Mouse (Mus musculus) adrenal gland, adult 18-20 months (tissue): ENCODE results near the gene Gprc5d. TPM values are rescaled to one million over a fixed set of nuclear protein-coding genes. Genes with fewer than 3 reads are reported as not detected.

ENCODE experiments used
- DNase-seq, 2 experiments: peaks; one replicate each; pipeline ENCODE4 v3.0.0; 2021 to 2022; ENCODE audit warnings: low spot score in 2 of 2
- total RNA-seq, 2 experiments: library from RNA; stranded (reverse); gene quantifications; 1 replicate in 1 of 2; 2 replicates in 1 of 2; pipeline ENCODE4 v1.2.3; 2021

Gprc5d gene
- total RNA-seq, 2 experiments from 2014 or later, result not detected

GRCm38 (mm10) chr6:135136439-135137161, 18.5 kb upstream of the Gprc5d start:
- no peak for DNase-seq

- DNase-seq, result no peak
Measured at GRCm38 (mm10) chr6:135135735-135136134, 17.7 kb upstream of the Gprc5d start.

GRCm38 (mm10) chr6:135133486-135133885, 15.4 kb upstream of the Gprc5d start:
- no peak for DNase-seq

- no peak for DNase-seq
Measured at GRCm38 (mm10) chr6:135133086-135133485, 15.0 kb upstream of the Gprc5d start.

- no peak for DNase-seq
Measured at GRCm38 (mm10) chr6:135124755-135125380, 6.8 kb upstream of the Gprc5d start.

- no peak for DNase-seq
Measured at GRCm38 (mm10) chr6:135116479-135116878, 1.6 kb downstream of the Gprc5d start.

- DNase-seq, result no peak
Measured at GRCm38 (mm10) chr6:135113114-135113436, 5.0 kb downstream of the Gprc5d start.

GRCm38 (mm10) chr6:135112411-135113113, 5.5 kb downstream of the Gprc5d start:
- peak in 1 of 2 experiments; percentile 10 for DNase-seq

GRCm38 (mm10) chr6:135107014-135107413, 11.1 kb downstream of the Gprc5d start:
- no peak for DNase-seq

- DNase-seq, result no peak
Measured at GRCm38 (mm10) chr6:135102736-135103303, 15.3 kb downstream of the Gprc5d start.

GRCm38 (mm10) chr6:135100787-135101472, 17.2 kb downstream of the Gprc5d start:
- DNase-seq, result no peak

- DNase-seq, result no peak
Measured at GRCm38 (mm10) chr6:135092798-135093470, 25.1 kb downstream of the Gprc5d start.

- DNase-seq, result no peak
Measured at GRCm38 (mm10) chr6:135090661-135091060, 27.4 kb downstream of the Gprc5d start.

- DNase-seq, result no peak
Measured at GRCm38 (mm10) chr6:135089786-135090185, 28.3 kb downstream of the Gprc5d start.

GRCm38 (mm10) chr6:135087721-135088451, 30.2 kb downstream of the Gprc5d start:
- DNase-seq, result peak; percentile 72 to 73

- DNase-seq, result no peak
Measured at GRCm38 (mm10) chr6:135085703-135086102, 32.4 kb downstream of the Gprc5d start.

- no peak for DNase-seq
Measured at GRCm38 (mm10) chr6:135083991-135084502, 34.0 kb downstream of the Gprc5d start.

- DNase-seq, result no peak
Measured at GRCm38 (mm10) chr6:135078420-135078819, 39.7 kb downstream of the Gprc5d start.

GRCm38 (mm10) chr6:135076202-135076601, 41.9 kb downstream of the Gprc5d start:
- no peak for DNase-seq
